Mouse (Mus musculus) midbrain, embryonic 13.5 days (tissue): ENCODE measurements at regions not wholly inside any gene's neighbourhood (a gene's known extent, or its start where the extent isn't known, plus 50 kb on each side); places are given as distances from the start of the nearest gene placed in this dataset.

ENCODE experiments used
- ATAC-seq: fragments of 200-750 bp; cut with Nextera tagmentation; 2 replicates; pipeline ENCODE4 v1.8.0; 2017; ENCODE audit warnings: mild to moderate bottlenecking, moderate TSS enrichment, moderate library complexity
- H3K27ac ChIP-seq: fragments of 300-500 bp; sonication (generic); 2 replicates; pipeline ENCODE4 v1.5.1; 2015; ENCODE audit warnings: inconsistent platforms, mild to moderate bottlenecking, moderate library complexity
- H3K27me3 ChIP-seq: fragments of 300-500 bp; sonication (generic); 2 replicates; pipeline ENCODE4 v1.6.1; 2015; ENCODE audit warnings: mild to moderate bottlenecking, inconsistent platforms
- H3K36me3 ChIP-seq: fragments of 300-500 bp; sonication (generic); 2 replicates; pipeline ENCODE4 v1.6.1; 2015; ENCODE audit warnings: mild to moderate bottlenecking, inconsistent platforms
- H3K4me1 ChIP-seq: fragments of 300-500 bp; sonication (generic); replicated peaks from 2 replicates; pipeline ENCODE4 v1.6.1; 2015; ENCODE audit warnings: inconsistent platforms
- H3K4me2 ChIP-seq: fragments of 300-500 bp; sonication (generic); replicated peaks from 2 replicates; pipeline ENCODE4 v1.6.1; 2015; ENCODE audit warnings: moderate library complexity, mild to moderate bottlenecking, inconsistent platforms
- H3K4me3 ChIP-seq: fragments of 300-500 bp; sonication (generic); replicated peaks from 2 replicates; pipeline ENCODE4 v1.5.1; 2015; ENCODE audit warnings: mild to moderate bottlenecking, inconsistent platforms
- H3K9ac ChIP-seq: fragments of 300-500 bp; sonication (generic); replicated peaks from 2 replicates; pipeline ENCODE4 v1.6.1; 2015; ENCODE audit warnings: mild to moderate bottlenecking, inconsistent platforms
- H3K9me3 ChIP-seq: fragments of 300-500 bp; sonication (generic); 2 replicates; pipeline ENCODE4 v1.6.1; 2016; ENCODE audit warnings: mild to moderate bottlenecking, inconsistent platforms
- WGBS: fragments of 180-500 bp; shearing (Covaris S2); methylation state at CpG from one replicate; pipeline ENCODE4 v1.1.7; 2015; 5-methylcytosine and 5-hydroxymethylcytosine counted together

- no peak overlapping the region for H3K9ac ChIP-seq
- no peak overlapping the region for H3K27ac ChIP-seq
- WGBS: 79% methylated on average over 3 of the region's 3 CpGs
- H3K4me1 ChIP-seq: peaks cover 7% of the 10 kb centered on the region
- H3K36me3 ChIP-seq: no peaks in the 10 kb centered on the region
- no peak overlapping the region for H3K4me3 ChIP-seq
- no peaks in the 10 kb centered on the region; the same call in 1 of the 2 replicates for H3K27me3 ChIP-seq
- ATAC-seq: no peak
- H3K4me2 ChIP-seq: no peak overlapping the region
- H3K9me3 ChIP-seq: no peaks in the 10 kb centered on the region
Observed at GRCm38 (mm10) chr14:48054719-48055118, 65.9 kb upstream of the Peli2 start.

- WGBS: 90% methylated on average over 2 of the region's 2 CpGs
- H3K4me2 ChIP-seq: no peak overlapping the region
- peaks cover 10% of the 10 kb centered on the region for H3K4me1 ChIP-seq
Observed at GRCm38 (mm10) chr14:48055861-48056260, 64.8 kb upstream of the Peli2 start.

GRCm38 (mm10) chr14:48058234-48058868 is 62.3 kb upstream of the Peli2 start:
- no peaks in the 10 kb centered on the region; the same call in 1 of the 2 replicates for H3K27me3 ChIP-seq
- H3K36me3 ChIP-seq: no peaks in the 10 kb centered on the region
- H3K4me2 ChIP-seq: no peak overlapping the region
- 91% methylated on average over 9 of the region's 9 CpGs for WGBS
- no peak overlapping the region for H3K4me3 ChIP-seq
- no peaks in the 10 kb centered on the region for H3K9me3 ChIP-seq
- ATAC-seq: no peak
- H3K27ac ChIP-seq: no peak overlapping the region
- peaks cover 10% of the 10 kb centered on the region for H3K4me1 ChIP-seq
- H3K9ac ChIP-seq: no peak overlapping the region

More at GRCm38 (mm10) chr14:48055861-48056260, 64.8 kb upstream of the Peli2 start:
- Histone ChIP-seq H3K4me3 (no peak overlapping the region), H3K27me3 (no peaks in the 10 kb centered on the region; the same call in 1 of the 2 replicates), H3K36me3 (no peaks in the 10 kb centered on the region), H3K27ac (no peak overlapping the region), H3K9me3 (no peaks in the 10 kb centered on the region), H3K9ac (no peak overlapping the region)
- ATAC-seq: no peak

- no peak overlapping the region for H3K27ac ChIP-seq
- no peak for ATAC-seq
- H3K27me3 ChIP-seq: no peaks in the 10 kb centered on the region; the same call in 1 of the 2 replicates
- no peak overlapping the region for H3K4me2 ChIP-seq
- H3K4me1 ChIP-seq: peaks cover 10% of the 10 kb centered on the region
- WGBS: 55% methylated on average over 15 of the region's 15 CpGs
- H3K36me3 ChIP-seq: no peaks in the 10 kb centered on the region
- no peaks in the 10 kb centered on the region for H3K9me3 ChIP-seq
- H3K9ac ChIP-seq: no peak overlapping the region
- no peak overlapping the region for H3K4me3 ChIP-seq
Observed at GRCm38 (mm10) chr14:48059664-48060455, 60.8 kb upstream of the Peli2 start.

- Histone ChIP-seq H3K27ac (no peak overlapping the region), H3K27me3 (no peaks in the 10 kb centered on the region), H3K4me2 (no peak overlapping the region), H3K9ac (no peak overlapping the region), H3K4me3 (no peak overlapping the region), H3K9me3 (no peaks in the 10 kb centered on the region), H3K4me1 (peaks cover 6% of the 10 kb centered on the region), H3K36me3 (no peaks in the 10 kb centered on the region)
- no peak for ATAC-seq
- WGBS: 82% methylated on average over 3 of the region's 3 CpGs
Observed at GRCm38 (mm10) chr14:48068641-48069040, 52.0 kb upstream of the Peli2 start.
